Mouse (Mus musculus): Measurements from ENCODE around the gene Far2. TPM values are rescaled to one million over a fixed set of nuclear protein-coding genes. Genes with fewer than 3 reads are reported as not detected.

Gene Far2
- total RNA-seq (2015) (4.6 and 5.4 TPM in 2 replicates), total RNA-seq (2017) (3.3 and 3.7 TPM in 2 replicates)

GRCm38 (mm10) chr6:148046881-148047649, at the start of gene Far2:
Far2 (plus strand) TSS chr6:148047259.
- no peak for ATAC-seq (ENCODE audit: poor library complexity, severe bottlenecking)

GRCm38 (mm10) chr6:148000483-148000882, 46.6 kb upstream of the Far2 start:
- ATAC-seq (ENCODE audit: poor library complexity, severe bottlenecking): no peak

GRCm38 (mm10) chr6:148001071-148001470, 46.0 kb upstream of the Far2 start:
- ATAC-seq (ENCODE audit: poor library complexity, severe bottlenecking): peak; percentile 76

GRCm38 (mm10) chr6:148006118-148006837, 40.8 kb upstream of the Far2 start:
- ATAC-seq (ENCODE audit: poor library complexity, severe bottlenecking): no peak

- ATAC-seq (ENCODE audit: poor library complexity, severe bottlenecking): no peak
Observed at GRCm38 (mm10) chr6:148040759-148041158, 6.3 kb upstream of the Far2 start.

GRCm38 (mm10) chr6:148047650-148047988, 560 bp downstream of the Far2 start:
- no peak for ATAC-seq (ENCODE audit: poor library complexity, severe bottlenecking)

GRCm38 (mm10) chr6:148063131-148063530, 16.1 kb downstream of the Far2 start:
- no peak for ATAC-seq (ENCODE audit: poor library complexity, severe bottlenecking)

- no peak for ATAC-seq (ENCODE audit: poor library complexity, severe bottlenecking)
Observed at GRCm38 (mm10) chr6:148066267-148066666, 19.2 kb downstream of the Far2 start.

- ATAC-seq (ENCODE audit: poor library complexity, severe bottlenecking): no peak
Observed at GRCm38 (mm10) chr6:148068786-148069185, 21.7 kb downstream of the Far2 start.

GRCm38 (mm10) chr6:148073599-148073998, 26.5 kb downstream of the Far2 start:
- no peak for ATAC-seq (ENCODE audit: poor library complexity, severe bottlenecking)

GRCm38 (mm10) chr6:148074211-148074864, 27.3 kb downstream of the Far2 start:
- no peak for ATAC-seq (ENCODE audit: poor library complexity, severe bottlenecking)

- no peak for ATAC-seq (ENCODE audit: poor library complexity, severe bottlenecking)
Observed at GRCm38 (mm10) chr6:148083864-148084263, 36.8 kb downstream of the Far2 start.

GRCm38 (mm10) chr6:148084403-148084802, 37.3 kb downstream of the Far2 start:
- no peak for ATAC-seq (ENCODE audit: poor library complexity, severe bottlenecking)

GRCm38 (mm10) chr6:148097039-148097438, 50.0 kb downstream of the Far2 start:
- no peak for ATAC-seq (ENCODE audit: poor library complexity, severe bottlenecking)

- peak; percentile 27; the same call in 1 of the 2 replicates for ATAC-seq (ENCODE audit: poor library complexity, severe bottlenecking)
Observed at GRCm38 (mm10) chr6:148101977-148102376, 54.9 kb downstream of the Far2 start.

- ATAC-seq (ENCODE audit: poor library complexity, severe bottlenecking): peak; percentile 55
Observed at GRCm38 (mm10) chr6:148102434-148102833, 55.4 kb downstream of the Far2 start.

GRCm38 (mm10) chr6:148104212-148104611, 57.2 kb downstream of the Far2 start:
- ATAC-seq (ENCODE audit: poor library complexity, severe bottlenecking): peak; percentile 26; the same call in 1 of the 2 replicates

- peak; percentile 63 for ATAC-seq (ENCODE audit: poor library complexity, severe bottlenecking)
Observed at GRCm38 (mm10) chr6:148105722-148106268, 58.7 kb downstream of the Far2 start.

GRCm38 (mm10) chr6:148108741-148109472, 61.8 kb downstream of the Far2 start:
- peak; percentile 58 for ATAC-seq (ENCODE audit: poor library complexity, severe bottlenecking)

GRCm38 (mm10) chr6:148110996-148111633, 64.1 kb downstream of the Far2 start:
- ATAC-seq (ENCODE audit: poor library complexity, severe bottlenecking): 0 out of 2 replicates have a peak, but pooled peaks have one; percentile 7

Data from megakaryocyte, adult 5-6 weeks (primary cell).